Comparison of ENCODE assay signal across 27 mouse cellular contexts in genomic region chr13:38918188-38918885, GRCm38 (mm10). TPM values are rescaled to one million over a fixed set of nuclear protein-coding genes. Genes with fewer than 3 reads are reported as not detected.
DNase-seq lines count a peak whose midpoint lies in the region; ATAC-seq lines count a peak whose summit lies in the region.
"Had no signal": no experiment of that assay in that cellular context is flagged by ENCODE, and none has a peak within 500 bp of the region (broad histone marks: within the 10 kb centered on the region; RNA-seq: fewer than 3 reads in every experiment).

No protein-coding gene starts in this region.

- no peaks in the 10 kb centered on the region for H3K9me3 ChIP-seq in forebrain, embryonic 13.5 days (replicated peaks)
- H3K9me3 ChIP-seq in forebrain, embryonic 11.5 days (ENCODE audit: control insufficient read depth, low read length), result no peaks in the 10 kb centered on the region
- H3K9me3 ChIP-seq in midbrain, embryonic 15.5 days, result no peaks in the 10 kb centered on the region
- H3K9me3 ChIP-seq: embryonic facial prominence, embryonic 12.5 days; G1E; heart, embryonic 13.5 days; hindbrain, embryonic 15.5 days; kidney, embryonic 15.5 days; limb, embryonic 13.5 days; lung, embryonic 15.5 days had no signal

- 26% methylated on average over 9 of the region's 9 CpGs for WGBS in forebrain, embryonic 13.5 days
- WGBS in forebrain, embryonic 11.5 days, result 46% methylated on average over 9 of the region's 9 CpGs
- WGBS in midbrain, embryonic 15.5 days, result 50% methylated on average over 9 of the region's 9 CpGs

- H3K27me3 ChIP-seq in forebrain, embryonic 13.5 days, result no peaks in the 10 kb centered on the region
- no peaks in the 10 kb centered on the region for H3K27me3 ChIP-seq in forebrain, embryonic 11.5 days (ENCODE audit: control insufficient read depth, insufficient read depth, low read length)
- H3K27me3 ChIP-seq in midbrain, embryonic 15.5 days (replicated peaks), result no peaks in the 10 kb centered on the region
- H3K27me3 ChIP-seq: embryonic facial prominence, embryonic 12.5 days; heart, embryonic 13.5 days; hindbrain, embryonic 15.5 days; kidney, embryonic 15.5 days; limb, embryonic 13.5 days; lung, embryonic 15.5 days had no signal

- no peak overlapping the region; the same call in 1 of the 2 replicates for H3K4me2 ChIP-seq in forebrain, embryonic 13.5 days
- H3K4me2 ChIP-seq in forebrain, embryonic 11.5 days (ENCODE audit: low read depth, low read length, severe bottlenecking), result no peak overlapping the region
- no peak overlapping the region for H3K4me2 ChIP-seq in midbrain, embryonic 15.5 days
- H3K4me2 ChIP-seq: embryonic facial prominence, embryonic 12.5 days; heart, embryonic 13.5 days; hindbrain, embryonic 15.5 days; kidney, embryonic 15.5 days; limb, embryonic 13.5 days; liver, embryonic 11.5 days; lung, embryonic 15.5 days had no signal

- H3K27ac ChIP-seq in forebrain, embryonic 13.5 days, result 0 out of 2 replicates have a peak overlapping the region, but pooled peaks have one; percentile 7
- H3K27ac ChIP-seq in forebrain, embryonic 11.5 days (ENCODE audit: low read depth, low read length), result no peak overlapping the region
- no peak overlapping the region for H3K27ac ChIP-seq in midbrain, embryonic 15.5 days
- H3K27ac ChIP-seq: embryonic facial prominence, embryonic 12.5 days; heart, embryonic 13.5 days; hindbrain, embryonic 15.5 days; kidney, embryonic 15.5 days; layer of hippocampus, adult 2 months; limb, embryonic 13.5 days; lung, embryonic 15.5 days; stomach, postnatal 0 days had no signal

- H3K36me3 ChIP-seq in forebrain, embryonic 13.5 days (ENCODE audit: poor library complexity, severe bottlenecking), result no peaks in the 10 kb centered on the region
- H3K36me3 ChIP-seq in forebrain, embryonic 11.5 days (ENCODE audit: control insufficient read depth, insufficient read depth, low read length), result no peaks in the 10 kb centered on the region
- H3K36me3 ChIP-seq in midbrain, embryonic 15.5 days (replicated peaks), result no peaks in the 10 kb centered on the region
- H3K36me3 ChIP-seq: embryonic facial prominence, embryonic 12.5 days; G1E; heart, embryonic 13.5 days; hindbrain, embryonic 15.5 days; kidney, embryonic 15.5 days; limb, embryonic 13.5 days; lung, embryonic 15.5 days had no signal

- no peak overlapping the region for H3K4me3 ChIP-seq in forebrain, embryonic 13.5 days
- H3K4me3 ChIP-seq in forebrain, embryonic 11.5 days (ENCODE audit: low read depth, low read length), result no peak overlapping the region
- H3K4me3 ChIP-seq in midbrain, embryonic 15.5 days, result no peak overlapping the region
- H3K4me3 ChIP-seq: embryonic facial prominence, embryonic 12.5 days; heart, embryonic 13.5 days; hindbrain, embryonic 15.5 days; kidney, embryonic 15.5 days; layer of hippocampus, adult 2 months; limb, embryonic 13.5 days; lung, embryonic 15.5 days had no signal

- H3K4me1 ChIP-seq in forebrain, embryonic 13.5 days, result peaks cover 17% of the 10 kb centered on the region; the same call in 1 of the 2 replicates
- H3K4me1 ChIP-seq in forebrain, embryonic 11.5 days (replicated peaks; ENCODE audit: control insufficient read depth, insufficient read depth, low read length), result no peaks in the 10 kb centered on the region
- H3K4me1 ChIP-seq in midbrain, embryonic 15.5 days, result no peaks in the 10 kb centered on the region
- H3K4me1 ChIP-seq: embryonic facial prominence, embryonic 12.5 days; heart, embryonic 13.5 days; kidney, embryonic 15.5 days; lung, embryonic 15.5 days had no signal

- H3K9ac ChIP-seq in forebrain, embryonic 13.5 days, result no peak overlapping the region
- H3K9ac ChIP-seq in forebrain, embryonic 11.5 days (ENCODE audit: low read length), result no peak overlapping the region
- H3K9ac ChIP-seq in midbrain, embryonic 15.5 days, result no peak overlapping the region
- H3K9ac ChIP-seq: embryonic facial prominence, embryonic 12.5 days; heart, embryonic 13.5 days; hindbrain, embryonic 15.5 days; kidney, embryonic 15.5 days; limb, embryonic 13.5 days; lung, embryonic 15.5 days had no signal

- no peak for DNase-seq in forebrain, embryonic 11.5 days (ENCODE audit: low spot score)
- peak; percentile 75 for DNase-seq in MN1 (ENCODE audit: low spot score)
- peak; percentile 8 for DNase-seq in brain, embryonic 18.5 days (ENCODE audit: low read depth, low spot score)
- DNase-seq in embryo, embryonic 11 days, result no peak
- DNase-seq in lung, postnatal 36 days, result no peak
- DNase-seq: adrenal gland, postnatal 14 days; cerebellum, adult 2 months; cerebellum, postnatal 36 days; gastrocnemius, postnatal 10 days; heart, postnatal 10 days; kidney, adult 18-20 months; kidney, postnatal 36 days; right cerebral cortex, postnatal 4 days; thymus, adult 18-20 months; thymus, postnatal 25 days had no signal

- peak; percentile 90 for ATAC-seq in forebrain, embryonic 13.5 days
- no peak for ATAC-seq in forebrain, embryonic 11.5 days (replicated peaks; ENCODE audit: low FRiP score)
- ATAC-seq in midbrain, embryonic 15.5 days (replicated peaks), result peak; percentile 39; the same call in 1 of the 2 replicates

RNA-seq across cellular contexts. Expression of gene Slc35b3, which starts 42.3 kb away (rescaled TPM):
- polyA plus RNA-seq in forebrain, embryonic 13.5 days (2015; fragmentation: Nextera tagmentation; extraction: Ambion mirVana), result 27.3 and 28.5 TPM in 2 replicates
- polyA plus RNA-seq in forebrain, embryonic 11.5 days (2014; fragmentation: Nextera tagmentation; extraction: Ambion mirVana), result 26.1 and 28.9 TPM in 2 replicates
- polyA plus RNA-seq in midbrain, embryonic 15.5 days (2015; fragmentation: Nextera tagmentation; extraction: Ambion mirVana), result 33.6 and 35.4 TPM in 2 replicates

Comparison
In these comparisons a context has a peak if more than half of its experiments do, and no peak if none do; other contexts are left out.
1. DNase-seq: peak in MN1 (single experiment) and brain, embryonic 18.5 days (single experiment); none in forebrain, embryonic 11.5 days (single experiment), embryo, embryonic 11 days (single experiment) and lung, postnatal 36 days (single experiment).